Mouse (Mus musculus) liver, embryonic 11.5 days (tissue): ENCODE results near the gene Cilp. TPM values are rescaled to one million over a fixed set of nuclear protein-coding genes. Genes with fewer than 3 reads are reported as not detected.
"Not testable (repeated sequence)": the region's sequence is repeated elsewhere in the genome, so short reads cannot be mapped to it uniquely, and the experiment has no call there.

Experiments used
- ATAC-seq: fragments of 200-750 bp; cut with Nextera tagmentation; replicated peaks from 2 replicates; pipeline ENCODE4 v1.8.0; 2017; ENCODE audit warnings: moderate number of reproducible peaks, mild to moderate bottlenecking, moderate TSS enrichment, moderate library complexity; ENCODE audit not compliant: low FRiP score
- DNase-seq: peaks from one replicate; pipeline ENCODE4 v3.0.0-alpha.2; 2017; ENCODE audit warnings: low spot score
- H3K27ac ChIP-seq: fragments of 300-500 bp; sonication (generic); 2 replicates; pipeline ENCODE4 v1.5.1; 2014; ENCODE audit warnings: mild to moderate bottlenecking, low read depth, low read length, control low read depth
- H3K27me3 ChIP-seq: fragments of 300-500 bp; sonication (generic); replicated peaks from 2 replicates; pipeline ENCODE4 v1.6.1; 2014; ENCODE audit warnings: low read length, mixed read lengths; ENCODE audit not compliant: control insufficient read depth, insufficient read depth
- H3K36me3 ChIP-seq: fragments of 300-500 bp; sonication (generic); 2 replicates; pipeline ENCODE4 v1.6.1; 2014; ENCODE audit warnings: mild to moderate bottlenecking, low read length, moderate library complexity, mixed read lengths; ENCODE audit not compliant: control insufficient read depth, insufficient read depth
- H3K4me1 ChIP-seq: fragments of 300-500 bp; sonication (generic); replicated peaks from 2 replicates; pipeline ENCODE4 v1.6.1; 2014; ENCODE audit warnings: low read length, mixed read lengths; ENCODE audit not compliant: control insufficient read depth, insufficient read depth
- H3K4me2 ChIP-seq: fragments of 300-500 bp; sonication (generic); 2 replicates; pipeline ENCODE4 v1.6.1; 2014; ENCODE audit warnings: mild to moderate bottlenecking, control low read depth, moderate library complexity
- H3K4me3 ChIP-seq: fragments of 300-500 bp; sonication (generic); 2 replicates; pipeline ENCODE4 v1.5.1; 2014; ENCODE audit warnings: low read depth, low read length, control low read depth
- H3K9ac ChIP-seq: fragments of 300-500 bp; sonication (generic); 2 replicates; pipeline ENCODE4 v1.6.1; 2014; ENCODE audit warnings: low read depth, low read length, control low read depth
- H3K9me3 ChIP-seq: fragments of 300-500 bp; sonication (generic); 2 replicates; pipeline ENCODE4 v1.6.1; 2016; ENCODE audit warnings: low read length, inconsistent platforms, mixed read lengths; ENCODE audit not compliant: control insufficient read depth
- WGBS: fragments of 180-500 bp; shearing (Covaris S2); extraction: QIAGEN DNeasy Blood & Tissue Kit; methylation state at CpG from one replicate; pipeline ENCODE4 v1.1.7; 2014; 5-methylcytosine and 5-hydroxymethylcytosine counted together
- polyA plus RNA-seq: library from polyadenylated mRNA; unstranded; fragments of >200 nt; fragmentation: Nextera tagmentation; extraction: Ambion mirVana; gene quantifications from 2 replicates; pipeline ENCODE4 v1.2.1, GENCODE M21; 2014

Gene Cilp
- 0.07 and 0.12 TPM in 2 replicates for polyA plus RNA-seq

- no peaks in the 10 kb centered on the region for H3K27me3 ChIP-seq
- 63% methylated on average over 5 of the region's 5 CpGs for WGBS
- ATAC-seq, result no peak
- H3K27ac ChIP-seq, result no peak within 1 kb of the TSS
- no peak for DNase-seq
- H3K9ac ChIP-seq, result no peak within 1 kb of the TSS
- H3K4me2 ChIP-seq, result no peak within 1 kb of the TSS
- H3K4me1 ChIP-seq, result no peaks in the 10 kb centered on the region
- no peaks in the 10 kb centered on the region for H3K36me3 ChIP-seq
- no peaks in the 10 kb centered on the region for H3K9me3 ChIP-seq
- H3K4me3 ChIP-seq, result no peak within 1 kb of the TSS
Observed at GRCm38 (mm10) chr9:65264959-65265358, at the start of gene Cilp. Gene Cilp, plus strand, starts transcription at chr9:65265180.

- 5% methylated on average over 31 of the region's 31 CpGs for whole genome bisulfite sequencing
- peak; percentile 79 for ATAC-seq
- Histone ChIP-seq H3K4me3 (peak overlapping the region; percentile 72), H3K9ac (peak overlapping the region; percentile 92), H3K27ac (peak overlapping the region; percentile 99), H3K4me2 (peak overlapping the region; percentile 99), H3K27me3 (no peaks in the 10 kb centered on the region), H3K36me3 (no peaks in the 10 kb centered on the region), H3K9me3 (no peaks in the 10 kb centered on the region), H3K4me1 (peaks cover 34% of the 10 kb centered on the region)
- no peak for DNase-seq
Observed at GRCm38 (mm10) chr9:65215494-65216126, 49.4 kb upstream of the Cilp start.

- Histone ChIP-seq H3K36me3 (no peaks in the 10 kb centered on the region), H3K4me1 (peaks cover 34% of the 10 kb centered on the region), H3K9me3 (no peaks in the 10 kb centered on the region), H3K9ac (peak overlapping the region; percentile 60), H3K27me3 (no peaks in the 10 kb centered on the region), H3K4me3 (peak overlapping the region; percentile 72), H3K4me2 (peak overlapping the region; percentile 99), H3K27ac (peak overlapping the region; percentile 99)
- DNase-seq (no peak), ATAC-seq (no peak)
- 28% methylated on average over 8 of the region's 8 CpGs for WGBS
Observed at GRCm38 (mm10) chr9:65216972-65217371, 48.0 kb upstream of the Cilp start.

GRCm38 (mm10) chr9:65217661-65218060, 47.3 kb upstream of the Cilp start:
- Histone ChIP-seq H3K27ac (peak overlapping the region; percentile 99), H3K4me3 (no peak overlapping the region), H3K4me2 (peak overlapping the region; percentile 99), H3K9ac (peak overlapping the region; percentile 7), H3K36me3 (no peaks in the 10 kb centered on the region), H3K9me3 (no peaks in the 10 kb centered on the region), H3K27me3 (no peaks in the 10 kb centered on the region), H3K4me1 (peaks cover 34% of the 10 kb centered on the region)
- ATAC-seq, result no peak
- no peak for DNase-seq
- WGBS, result 31% methylated on average over 6 of the region's 6 CpGs

GRCm38 (mm10) chr9:65218916-65219315, 46.1 kb upstream of the Cilp start:
- Histone ChIP-seq H3K4me2 (no peak overlapping the region), H3K4me3 (no peak overlapping the region), H3K36me3 (no peaks in the 10 kb centered on the region), H3K9me3 (no peaks in the 10 kb centered on the region), H3K27me3 (no peaks in the 10 kb centered on the region), H3K27ac (peak overlapping the region; percentile 99), H3K4me1 (peaks cover 34% of the 10 kb centered on the region), H3K9ac (no peak overlapping the region)
- whole genome bisulfite sequencing, result 57% methylated on average over 1 of the region's 1 CpGs
- ATAC-seq (no peak), DNase-seq (no peak)

- H3K36me3 ChIP-seq, H3K27me3 ChIP-seq, ATAC-seq, H3K27ac ChIP-seq, H3K9ac ChIP-seq, H3K4me3 ChIP-seq, H3K4me2 ChIP-seq, H3K9me3 ChIP-seq, DNase-seq: not testable (repeated sequence)
- WGBS, result 48% methylated on average over 3 of the region's 3 CpGs
- peaks cover 30% of the 10 kb centered on the region for H3K4me1 ChIP-seq
Observed at GRCm38 (mm10) chr9:65220398-65220797, 44.6 kb upstream of the Cilp start.

GRCm38 (mm10) chr9:65223927-65224326, 41.1 kb upstream of the Cilp start:
- Histone ChIP-seq H3K27me3 (no peaks in the 10 kb centered on the region), H3K4me2 (no peak overlapping the region), H3K9ac (no peak overlapping the region), H3K4me1 (no peaks in the 10 kb centered on the region), H3K27ac (no peak overlapping the region), H3K4me3 (no peak overlapping the region), H3K9me3 (no peaks in the 10 kb centered on the region), H3K36me3 (no peaks in the 10 kb centered on the region)
- DNase-seq (no peak), ATAC-seq (no peak)
- 83% methylated on average over 6 of the region's 6 CpGs for WGBS

GRCm38 (mm10) chr9:65225795-65226194, 39.2 kb upstream of the Cilp start:
- Histone ChIP-seq H3K36me3 (peaks cover 2% of the 10 kb centered on the region; the same call in 1 of the 2 replicates), H3K9me3 (no peaks in the 10 kb centered on the region), H3K27ac (no peak overlapping the region), H3K9ac (no peak overlapping the region), H3K27me3 (no peaks in the 10 kb centered on the region), H3K4me1 (no peaks in the 10 kb centered on the region), H3K4me3 (no peak overlapping the region), H3K4me2 (no peak overlapping the region)
- DNase-seq (no peak), ATAC-seq (no peak)
- 40% methylated on average over 4 of the region's 4 CpGs for WGBS

- ATAC-seq, result no peak
- H3K4me2 ChIP-seq, result no peak overlapping the region
- no peak overlapping the region for H3K27ac ChIP-seq
- no peak overlapping the region for H3K9ac ChIP-seq
- WGBS, result 59% methylated on average over 6 of the region's 6 CpGs
- no peak overlapping the region for H3K4me3 ChIP-seq
- no peaks in the 10 kb centered on the region for H3K27me3 ChIP-seq
- no peaks in the 10 kb centered on the region for H3K9me3 ChIP-seq
- DNase-seq, result no peak
- peaks cover 2% of the 10 kb centered on the region; the same call in 1 of the 2 replicates for H3K36me3 ChIP-seq
- 0 out of 2 replicates have a peak, but pooled peaks cover 5% of the 10 kb centered on the region for H3K4me1 ChIP-seq
Observed at GRCm38 (mm10) chr9:65230250-65230649, 34.7 kb upstream of the Cilp start.
